Mouse (Mus musculus): ENCODE data around the gene Herc1. TPM values are rescaled to one million over a fixed set of nuclear protein-coding genes. Genes with fewer than 3 reads are reported as not detected.
A peak's percentile ranks its signal among the peaks of the same experiment; 100 is the strongest.

The Herc1 gene
- polyA plus RNA-seq, 1 experiment from 2014 or later: 25.9 TPM

DNA sequence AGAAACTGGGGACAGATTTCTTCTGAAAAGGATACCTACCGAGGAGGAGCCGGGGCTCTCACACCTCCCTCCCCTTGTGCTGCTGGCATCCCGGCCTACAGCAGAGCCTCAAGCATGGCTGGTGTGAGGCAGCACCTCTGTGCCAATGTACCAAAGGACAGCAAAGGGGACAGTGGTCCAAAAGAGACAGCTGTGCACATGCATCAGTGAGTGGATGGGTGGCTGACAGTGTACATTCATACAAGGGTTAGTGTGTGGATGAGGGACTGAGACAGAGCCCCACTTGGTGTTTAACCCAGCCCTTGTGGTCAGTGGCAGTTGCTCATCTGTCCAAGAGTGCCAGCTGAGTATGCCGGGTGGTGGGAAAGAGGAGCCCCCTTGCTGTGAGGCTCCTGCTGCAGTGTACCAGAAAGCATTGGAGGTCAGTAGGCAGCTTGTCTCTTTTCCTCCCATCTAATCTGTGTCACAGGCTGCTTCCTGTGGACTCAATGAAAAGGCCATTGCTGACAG, 158.7 kb downstream of the Herc1 start:
- no peak overlapping the region for H3K9ac ChIP-seq
- ATAC-seq (ENCODE audit: insufficient read depth) (no peak), DNase-seq (no peak)
- no peaks in the 10 kb centered on the region for H3K4me1 ChIP-seq (ENCODE audit: insufficient read depth)
- H3K36me3 ChIP-seq (ENCODE audit: insufficient read depth): peaks cover 58% of the 10 kb centered on the region
- no peak overlapping the region for H3K4me3 ChIP-seq (ENCODE audit: low read depth, low read length)
- TF ChIP-seq CTCF (IDR thresholded peaks at IDR 0.05; ENCODE audit: low read depth): no peak
- H3K9me3 ChIP-seq (ENCODE audit: low read depth, low read length): no peaks in the 10 kb centered on the region
- H3K27me3 ChIP-seq (ENCODE audit: insufficient read depth, low read length): no peaks in the 10 kb centered on the region
- H3K4me2 ChIP-seq: no peak overlapping the region
- WGBS: 76% methylated on average over 4 of the region's 4 CpGs
- H3K27ac ChIP-seq (ENCODE audit: low read depth): no peak overlapping the region

DNA sequence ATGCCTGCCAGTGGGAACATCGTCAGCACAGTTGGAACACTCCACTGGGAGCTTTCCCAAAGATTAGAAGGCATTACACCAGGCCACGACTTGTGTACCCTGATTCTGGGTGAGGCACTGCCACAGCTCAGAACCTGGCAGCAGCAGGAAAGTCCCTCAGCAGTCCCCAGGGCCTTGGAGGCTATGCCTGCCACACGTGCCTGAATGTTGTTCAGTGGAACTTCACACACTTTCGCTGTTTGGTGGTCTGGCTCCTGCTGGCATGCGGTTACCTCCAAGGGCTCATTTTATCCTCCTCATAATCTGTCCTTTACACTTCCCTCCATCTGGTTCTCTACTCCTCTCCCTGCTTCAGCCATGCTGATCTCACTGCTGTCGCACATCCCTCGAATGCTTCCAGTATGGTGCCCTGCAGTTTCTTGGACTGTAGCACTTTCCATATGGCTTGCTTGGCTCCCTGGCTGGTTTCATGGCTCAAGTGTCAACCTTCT, 160.1 kb downstream of the Herc1 start:
- ATAC-seq (ENCODE audit: insufficient read depth): no peak
- no peak for DNase-seq
- 74% methylated on average over 7 of the region's 7 CpGs for WGBS
- H3K27me3 ChIP-seq (ENCODE audit: insufficient read depth, low read length): no peaks in the 10 kb centered on the region
- H3K27ac ChIP-seq (ENCODE audit: low read depth): peak overlapping the region; percentile 42; the same call in 1 of the 2 replicates
- no peaks in the 10 kb centered on the region for H3K4me1 ChIP-seq (ENCODE audit: insufficient read depth)
- H3K4me3 ChIP-seq (ENCODE audit: low read depth, low read length): no peak overlapping the region
- no peak overlapping the region for H3K9ac ChIP-seq
- H3K9me3 ChIP-seq (ENCODE audit: low read depth, low read length): no peaks in the 10 kb centered on the region
- TF ChIP-seq CTCF (IDR thresholded peaks at IDR 0.05; ENCODE audit: low read depth): no peak
- H3K36me3 ChIP-seq (ENCODE audit: insufficient read depth): peaks cover 53% of the 10 kb centered on the region
- H3K4me2 ChIP-seq: peak overlapping the region; percentile 99

DNA sequence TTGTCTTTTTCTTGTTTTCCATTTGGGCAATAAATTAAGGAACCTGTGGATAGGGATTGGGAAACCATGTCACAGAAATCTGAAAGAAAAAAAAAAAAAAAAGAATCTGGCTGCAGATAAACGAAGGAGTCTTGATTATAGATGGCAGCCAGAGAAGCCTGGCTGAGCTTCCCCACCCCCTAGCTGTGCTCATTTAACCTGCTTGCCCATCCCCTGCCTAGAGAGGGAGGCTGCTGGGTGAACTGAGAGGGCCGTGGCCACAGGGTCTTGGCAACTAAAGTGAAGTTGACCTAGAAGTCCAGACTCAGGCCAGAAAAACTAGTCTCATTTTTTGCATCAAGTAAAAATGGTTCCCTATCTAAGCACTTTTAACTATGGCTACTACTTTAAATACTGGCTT, 160.7 kb downstream of the Herc1 start:
- WGBS: 2% methylated on average over 2 of the region's 2 CpGs

DNA sequence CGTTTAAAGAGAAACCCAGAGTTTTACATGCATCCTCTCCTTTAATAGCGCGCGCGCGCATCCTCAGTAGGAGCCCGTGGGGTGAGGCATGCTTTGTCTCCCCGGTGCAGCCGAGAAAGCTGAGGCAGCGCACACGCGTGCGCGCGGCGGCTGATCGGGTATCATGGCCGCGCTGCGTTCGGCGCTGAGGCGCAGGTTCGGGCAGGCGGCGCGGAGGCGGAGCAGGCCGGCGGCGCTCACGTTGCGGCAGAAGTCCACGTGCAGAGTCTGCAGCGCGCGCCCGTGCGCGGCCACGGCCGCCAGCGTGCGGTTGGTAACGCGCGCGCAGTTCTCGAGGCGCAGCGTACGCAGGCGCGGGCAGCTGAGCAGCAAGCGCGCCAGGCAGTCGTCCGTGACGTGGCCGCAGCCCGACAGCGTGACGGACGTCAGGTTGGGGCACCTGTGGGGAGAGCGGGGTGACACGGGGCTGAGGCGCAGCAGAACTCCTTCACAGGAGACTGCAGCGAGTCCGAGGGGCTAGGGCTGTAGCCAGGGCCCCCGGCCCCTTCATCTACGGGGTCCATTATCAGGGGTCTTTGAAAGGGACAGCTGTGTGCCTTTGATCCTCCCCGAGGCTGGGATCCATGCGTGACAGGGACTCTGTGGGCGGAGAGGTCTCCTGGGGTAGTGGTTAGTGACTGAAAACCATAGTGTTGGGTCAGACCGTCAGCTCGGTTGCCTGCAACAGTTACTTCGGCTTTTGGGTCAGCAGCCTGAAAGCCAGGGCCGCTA, 161.5 kb downstream of the Herc1 start:
- Histone ChIP-seq H3K4me2 (peak overlapping the region; percentile 99), H3K4me3 (ENCODE audit: low read depth, low read length) (peak overlapping the region; percentile 65), H3K9ac (peak overlapping the region; percentile 79), H3K27ac (ENCODE audit: low read depth) (peak overlapping the region; percentile 98), H3K4me1 (ENCODE audit: insufficient read depth) (no peaks in the 10 kb centered on the region), H3K36me3 (ENCODE audit: insufficient read depth) (peaks cover 56% of the 10 kb centered on the region), H3K9me3 (ENCODE audit: low read depth, low read length) (no peaks in the 10 kb centered on the region), H3K27me3 (ENCODE audit: insufficient read depth, low read length) (no peaks in the 10 kb centered on the region)
- no peak for TF ChIP-seq CTCF (IDR thresholded peaks at IDR 0.05; ENCODE audit: low read depth)
- WGBS: under 1% methylated on average over 78 of the region's 78 CpGs
- DNase-seq: peak; percentile 98
- peak; percentile 85 for ATAC-seq (ENCODE audit: insufficient read depth)

More for the DNA sequence above, 160.7 kb downstream of the Herc1 start:
- no peak for TF ChIP-seq CTCF (IDR thresholded peaks at IDR 0.05; ENCODE audit: low read depth)
- Histone ChIP-seq H3K27me3 (ENCODE audit: insufficient read depth, low read length) (no peaks in the 10 kb centered on the region), H3K4me3 (ENCODE audit: low read depth, low read length) (peak overlapping the region; percentile 65), H3K4me1 (ENCODE audit: insufficient read depth) (no peaks in the 10 kb centered on the region), H3K36me3 (ENCODE audit: insufficient read depth) (peaks cover 55% of the 10 kb centered on the region), H3K9ac (peak overlapping the region; percentile 79), H3K27ac (ENCODE audit: low read depth) (peak overlapping the region; percentile 98), H3K4me2 (peak overlapping the region; percentile 99), H3K9me3 (ENCODE audit: low read depth, low read length) (no peaks in the 10 kb centered on the region)
- DNase-seq: peak; percentile 46
- ATAC-seq (ENCODE audit: insufficient read depth): no peak

DNA sequence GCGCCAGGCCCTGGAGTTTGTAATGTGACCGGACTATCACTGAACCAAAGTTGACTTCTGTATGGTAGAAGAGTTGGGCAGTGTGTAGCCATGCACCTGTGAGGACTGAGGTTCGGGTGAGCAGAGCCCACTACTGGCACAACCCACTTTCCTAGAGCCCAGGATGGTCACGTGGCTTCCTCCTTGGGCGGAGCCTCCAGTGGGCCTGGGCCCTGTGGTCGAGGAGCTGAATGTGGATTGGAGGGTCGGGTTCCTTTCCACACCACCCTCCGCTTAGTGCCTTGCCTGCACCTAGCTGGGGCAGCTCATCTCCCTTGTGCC, 162.1 kb downstream of the Herc1 start:
- no peaks in the 10 kb centered on the region for H3K4me1 ChIP-seq (ENCODE audit: insufficient read depth)
- H3K27me3 ChIP-seq (ENCODE audit: insufficient read depth, low read length): no peaks in the 10 kb centered on the region
- peak overlapping the region; percentile 99 for H3K4me2 ChIP-seq
- WGBS: 1% methylated on average over 8 of the region's 8 CpGs
- ATAC-seq (ENCODE audit: insufficient read depth): peak; percentile 89
- TF ChIP-seq CTCF (IDR thresholded peaks at IDR 0.05; ENCODE audit: low read depth): no peak
- H3K9ac ChIP-seq: peak overlapping the region; percentile 79
- H3K36me3 ChIP-seq (ENCODE audit: insufficient read depth): peaks cover 56% of the 10 kb centered on the region
- peak overlapping the region; percentile 98 for H3K27ac ChIP-seq (ENCODE audit: low read depth)
- peak overlapping the region; percentile 65 for H3K4me3 ChIP-seq (ENCODE audit: low read depth, low read length)
- no peaks in the 10 kb centered on the region for H3K9me3 ChIP-seq (ENCODE audit: low read depth, low read length)
- DNase-seq: peak; percentile 90

DNA sequence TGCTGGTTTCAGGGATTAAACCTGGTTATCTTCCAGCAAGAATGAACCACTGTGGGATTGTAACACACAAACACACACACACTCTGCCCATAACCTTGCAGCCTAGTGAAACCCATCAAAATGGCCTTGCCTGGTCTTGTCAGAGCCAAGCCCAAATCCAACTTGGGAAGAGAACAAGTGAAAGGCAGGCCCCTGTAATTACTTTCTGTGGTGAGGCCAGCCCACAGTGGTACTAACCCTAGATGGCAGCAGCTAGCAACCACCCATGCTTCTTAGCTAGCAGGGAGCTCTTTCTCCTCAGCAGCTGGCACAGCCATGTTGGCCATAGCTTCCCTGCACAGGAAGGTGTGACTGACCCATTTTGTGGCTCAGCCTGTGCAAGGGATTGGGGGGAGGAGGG, 162.9 kb downstream of the Herc1 start:
- DNase-seq: peak; percentile 40
- Histone ChIP-seq H3K4me3 (ENCODE audit: low read depth, low read length) (peak overlapping the region; percentile 65), H3K9ac (peak overlapping the region; percentile 25; the same call in 1 of the 2 replicates), H3K9me3 (ENCODE audit: low read depth, low read length) (no peaks in the 10 kb centered on the region), H3K27me3 (ENCODE audit: insufficient read depth, low read length) (no peaks in the 10 kb centered on the region), H3K27ac (ENCODE audit: low read depth) (peak overlapping the region; percentile 86), H3K4me2 (peak overlapping the region; percentile 99; the same call in 1 of the 2 replicates), H3K4me1 (ENCODE audit: insufficient read depth) (no peaks in the 10 kb centered on the region), H3K36me3 (ENCODE audit: insufficient read depth) (peaks cover 57% of the 10 kb centered on the region)
- peak; percentile 41 for TF ChIP-seq CTCF (IDR thresholded peaks at IDR 0.05; ENCODE audit: low read depth)
- ATAC-seq (ENCODE audit: insufficient read depth): no peak

DNA sequence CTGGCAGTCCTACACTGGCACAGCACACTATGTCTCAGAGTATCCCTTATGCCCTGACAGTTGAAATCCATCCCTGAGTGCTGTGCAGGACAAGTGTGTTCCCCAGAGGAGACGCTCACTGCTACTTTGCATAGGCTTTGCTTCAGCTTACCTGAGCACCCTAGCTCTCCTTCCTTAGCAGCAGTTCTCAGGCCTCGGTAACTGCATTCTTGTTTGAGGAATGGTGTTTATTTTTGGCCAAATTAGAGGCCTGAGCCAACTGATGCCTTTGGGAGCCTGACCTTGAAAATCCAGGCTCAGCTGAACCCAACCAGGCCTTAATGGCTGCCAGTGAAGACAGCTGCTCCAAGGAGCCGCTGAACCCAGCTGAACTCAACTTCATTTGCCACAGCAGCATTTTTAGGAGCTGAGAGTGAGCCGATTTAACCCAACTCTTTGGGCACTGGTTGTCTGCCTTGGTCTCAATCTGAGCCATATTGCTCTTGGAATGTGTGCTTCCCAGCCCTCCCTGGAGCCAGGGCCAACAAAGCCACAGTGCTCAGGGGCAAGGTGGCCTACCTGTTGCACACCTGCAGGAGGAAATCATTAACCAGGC, 163.5 kb downstream of the Herc1 start:
- Histone ChIP-seq H3K27ac (ENCODE audit: low read depth) (peak overlapping the region; percentile 86), H3K4me1 (ENCODE audit: insufficient read depth) (no peaks in the 10 kb centered on the region), H3K36me3 (ENCODE audit: insufficient read depth) (peaks cover 58% of the 10 kb centered on the region), H3K4me2 (peak overlapping the region; percentile 99), H3K27me3 (ENCODE audit: insufficient read depth, low read length) (no peaks in the 10 kb centered on the region), H3K4me3 (ENCODE audit: low read depth, low read length) (peak overlapping the region; percentile 19), H3K9me3 (ENCODE audit: low read depth, low read length) (no peaks in the 10 kb centered on the region), H3K9ac (peak overlapping the region; percentile 25; the same call in 1 of the 2 replicates)
- WGBS: 66% methylated on average over 4 of the region's 4 CpGs
- no peak for ATAC-seq (ENCODE audit: insufficient read depth)
- no peak for TF ChIP-seq CTCF (IDR thresholded peaks at IDR 0.05; ENCODE audit: low read depth)
- DNase-seq: no peak
